Mouse (Mus musculus): ENCODE data around the gene Alg9. TPM values are rescaled to one million over a fixed set of nuclear protein-coding genes. Genes with fewer than 3 reads are reported as not detected.

Alg9 gene
- polyA plus RNA-seq, 1 experiment from 2014 or later, result 35.9 TPM

GRCm38 (mm10) chr9:50884741-50885599, 110.2 kb downstream of the Alg9 start:
- no peaks in the 10 kb centered on the region for H3K27me3 ChIP-seq
- H3K4me3 ChIP-seq (replicated peaks), result no peak overlapping the region
- H3K4me2 ChIP-seq, result no peak overlapping the region
- H3K36me3 ChIP-seq, result peaks cover 30% of the 10 kb centered on the region
- H3K9ac ChIP-seq, result no peak overlapping the region
- peak overlapping the region; percentile 70 for H3K27ac ChIP-seq
- ATAC-seq (replicated peaks; ENCODE audit: low FRiP score), result peak; percentile 66
- no peaks in the 10 kb centered on the region for H3K9me3 ChIP-seq (replicated peaks)
- H3K4me1 ChIP-seq, result peaks cover 33% of the 10 kb centered on the region
- 53% methylated on average over 10 of the region's 10 CpGs for WGBS

GRCm38 (mm10) chr9:50885600-50885987, 110.8 kb downstream of the Alg9 start:
- Histone ChIP-seq H3K36me3 (peaks cover 23% of the 10 kb centered on the region), H3K9ac (no peak overlapping the region), H3K4me2 (no peak overlapping the region), H3K4me1 (peaks cover 33% of the 10 kb centered on the region), H3K27me3 (no peaks in the 10 kb centered on the region), H3K27ac (peak overlapping the region; percentile 70), H3K9me3 (replicated peaks) (no peaks in the 10 kb centered on the region), H3K4me3 (replicated peaks) (no peak overlapping the region)
- WGBS, result 32% methylated on average over 1 of the region's 1 CpGs
- no peak for ATAC-seq (replicated peaks; ENCODE audit: low FRiP score)

GRCm38 (mm10) chr9:50886870-50887269, 112.1 kb downstream of the Alg9 start:
- Histone ChIP-seq H3K9ac (no peak overlapping the region), H3K4me1 (peaks cover 33% of the 10 kb centered on the region), H3K4me2 (no peak overlapping the region), H3K4me3 (replicated peaks) (no peak overlapping the region), H3K27me3 (no peaks in the 10 kb centered on the region), H3K9me3 (replicated peaks) (no peaks in the 10 kb centered on the region), H3K36me3 (peaks cover 24% of the 10 kb centered on the region), H3K27ac (peak overlapping the region; percentile 23; the same call in 1 of the 2 replicates)
- no peak for ATAC-seq (replicated peaks; ENCODE audit: low FRiP score)
- WGBS, result 96% methylated on average over 1 of the region's 1 CpGs

GRCm38 (mm10) chr9:50887351-50887750, 112.5 kb downstream of the Alg9 start:
- Histone ChIP-seq H3K4me3 (replicated peaks) (no peak overlapping the region), H3K27ac (peak overlapping the region; percentile 23; the same call in 1 of the 2 replicates), H3K9me3 (replicated peaks) (no peaks in the 10 kb centered on the region), H3K27me3 (no peaks in the 10 kb centered on the region), H3K36me3 (peaks cover 20% of the 10 kb centered on the region), H3K4me1 (peaks cover 33% of the 10 kb centered on the region), H3K4me2 (no peak overlapping the region), H3K9ac (no peak overlapping the region)
- 35% methylated on average over 4 of the region's 4 CpGs for WGBS
- ATAC-seq (replicated peaks; ENCODE audit: low FRiP score), result peak; percentile 30; the same call in 1 of the 2 replicates

- no peak overlapping the region for H3K9ac ChIP-seq
- H3K9me3 ChIP-seq (replicated peaks), result no peaks in the 10 kb centered on the region
- H3K4me1 ChIP-seq, result peaks cover 33% of the 10 kb centered on the region
- H3K4me2 ChIP-seq, result no peak overlapping the region
- 53% methylated on average over 6 of the region's 6 CpGs for WGBS
- no peak for ATAC-seq (replicated peaks; ENCODE audit: low FRiP score)
- H3K36me3 ChIP-seq, result peaks cover 30% of the 10 kb centered on the region
- H3K4me3 ChIP-seq (replicated peaks), result no peak overlapping the region
- H3K27me3 ChIP-seq, result no peaks in the 10 kb centered on the region
- H3K27ac ChIP-seq, result no peak overlapping the region
Measured at GRCm38 (mm10) chr9:50889211-50889610, 114.4 kb downstream of the Alg9 start.

GRCm38 (mm10) chr9:50889964-50890363, 115.1 kb downstream of the Alg9 start:
- no peaks in the 10 kb centered on the region for H3K9me3 ChIP-seq (replicated peaks)
- ATAC-seq (replicated peaks; ENCODE audit: low FRiP score), result no peak
- peaks cover 26% of the 10 kb centered on the region for H3K4me1 ChIP-seq
- H3K27me3 ChIP-seq, result no peaks in the 10 kb centered on the region
- no peak overlapping the region for H3K27ac ChIP-seq
- peaks cover 37% of the 10 kb centered on the region for H3K36me3 ChIP-seq
- no peak overlapping the region for H3K4me2 ChIP-seq
- no peak overlapping the region for H3K4me3 ChIP-seq (replicated peaks)
- no peak overlapping the region for H3K9ac ChIP-seq
- 86% methylated on average over 4 of the region's 4 CpGs for WGBS

GRCm38 (mm10) chr9:50890494-50891090, 115.8 kb downstream of the Alg9 start:
- no peak overlapping the region for H3K27ac ChIP-seq
- 73% methylated on average over 3 of the region's 3 CpGs for WGBS
- H3K27me3 ChIP-seq, result no peaks in the 10 kb centered on the region
- H3K9ac ChIP-seq, result no peak overlapping the region
- H3K4me3 ChIP-seq (replicated peaks), result no peak overlapping the region
- ATAC-seq (replicated peaks; ENCODE audit: low FRiP score), result no peak
- H3K4me1 ChIP-seq, result peaks cover 20% of the 10 kb centered on the region
- H3K36me3 ChIP-seq, result peaks cover 44% of the 10 kb centered on the region
- H3K9me3 ChIP-seq (replicated peaks), result no peaks in the 10 kb centered on the region
- no peak overlapping the region for H3K4me2 ChIP-seq

Other genes with a start within 250 kb of the Alg9 start
- 88.2 and 94.1 TPM in 2 replicates for gene Pts, start 246.3 kb upstream of the Alg9 start, polyA plus RNA-seq (2015; fragmentation: Nextera tagmentation; extraction: Ambion mirVana)
- 1.7 and 3.0 TPM in 2 replicates for gene Il18, start 220.2 kb upstream of the Alg9 start, polyA plus RNA-seq (2015; fragmentation: Nextera tagmentation; extraction: Ambion mirVana)
- gene Bco2, start 219.8 kb upstream of the Alg9 start, polyA plus RNA-seq (2015; fragmentation: Nextera tagmentation; extraction: Ambion mirVana), result 0.08 and 0.12 TPM in 2 replicates
- gene Tex12, start 213.7 kb upstream of the Alg9 start, polyA plus RNA-seq (2015; fragmentation: Nextera tagmentation; extraction: Ambion mirVana), result 0.18 TPM in 1 of 2 replicates, not detected in the other
- 363 and 376 TPM in 2 replicates for gene Sdhd, start 171.2 kb upstream of the Alg9 start, polyA plus RNA-seq (2015; fragmentation: Nextera tagmentation; extraction: Ambion mirVana)
- gene Timm8b, start 171.1 kb upstream of the Alg9 start, polyA plus RNA-seq (2015; fragmentation: Nextera tagmentation; extraction: Ambion mirVana), result 259 and 296 TPM in 2 replicates
- gene Pih1d2, start 157.7 kb upstream of the Alg9 start, polyA plus RNA-seq (2015; fragmentation: Nextera tagmentation; extraction: Ambion mirVana), result 4.9 and 5.6 TPM in 2 replicates
- 22.1 and 24.8 TPM in 2 replicates for gene Nkapd1, start 157.6 kb upstream of the Alg9 start, polyA plus RNA-seq (2015; fragmentation: Nextera tagmentation; extraction: Ambion mirVana)
- 60.4 and 67.2 TPM in 2 replicates for gene Dlat, start 115.2 kb upstream of the Alg9 start, polyA plus RNA-seq (2015; fragmentation: Nextera tagmentation; extraction: Ambion mirVana)
- gene Dixdc1, start 35.5 kb upstream of the Alg9 start, polyA plus RNA-seq (2015; fragmentation: Nextera tagmentation; extraction: Ambion mirVana), result 8.3 and 8.5 TPM in 2 replicates
- 8.9 and 9.2 TPM in 2 replicates for gene 2310030G06Rik, start 28.5 kb upstream of the Alg9 start, polyA plus RNA-seq (2015; fragmentation: Nextera tagmentation; extraction: Ambion mirVana)
- 53.1 and 59.0 TPM in 2 replicates for gene Cryab, start 23.7 kb upstream of the Alg9 start, polyA plus RNA-seq (2015; fragmentation: Nextera tagmentation; extraction: Ambion mirVana)
- gene Hspb2, start 22.7 kb upstream of the Alg9 start, polyA plus RNA-seq (2015; fragmentation: Nextera tagmentation; extraction: Ambion mirVana), result 8.1 and 10.5 TPM in 2 replicates
- gene Fdxacb1, start 6.8 kb upstream of the Alg9 start, polyA plus RNA-seq (2015; fragmentation: Nextera tagmentation; extraction: Ambion mirVana), result 10.9 and 11.7 TPM in 2 replicates
- gene 1110032A03Rik, start 501 bp downstream of the Alg9 start, polyA plus RNA-seq (2015; fragmentation: Nextera tagmentation; extraction: Ambion mirVana), result 30.1 and 35.0 TPM in 2 replicates
- gene Ppp2r1b, start 70.3 kb downstream of the Alg9 start, polyA plus RNA-seq (2015; fragmentation: Nextera tagmentation; extraction: Ambion mirVana), result 74.8 and 75.6 TPM in 2 replicates
- 18.2 and 21.0 TPM in 2 replicates for gene Sik2, start 234.1 kb downstream of the Alg9 start, polyA plus RNA-seq (2015; fragmentation: Nextera tagmentation; extraction: Ambion mirVana)

All from kidney, embryonic 15.5 days (tissue).